Mouse (Mus musculus) neutrophil, adult 5-6 weeks (primary cell): Measurements from ENCODE around the gene Pdpr. TPM values are rescaled to one million over a fixed set of nuclear protein-coding genes. Genes with fewer than 3 reads are reported as not detected.

Experiments used
- total RNA-seq: library from RNA; stranded (forward); fragments of 200-1000 nt; gene quantifications from 2 replicates; pipeline ENCODE4 v1.2.3, GENCODE M21; 2017

Gene Pdpr
- total RNA-seq, 1 experiment from 2014 or later: 23.5 TPM

Other genes with a start within 250 kb of the Pdpr start
- 53.1 and 57.5 TPM in 2 replicates for gene Cog4, start 248.0 kb upstream of the Pdpr start, total RNA-seq
- 109 and 110 TPM in 2 replicates for gene Sf3b3, start 247.8 kb upstream of the Pdpr start, total RNA-seq
- gene Fuk, start 192.1 kb upstream of the Pdpr start, total RNA-seq: 9.3 and 9.8 TPM in 2 replicates
- gene St3gal2, start 174.7 kb upstream of the Pdpr start, total RNA-seq: 3.1 and 6.3 TPM in 2 replicates
- 21.4 and 21.6 TPM in 2 replicates for gene Ddx19a, start 96.8 kb upstream of the Pdpr start, total RNA-seq
- 10.5 and 11.5 TPM in 2 replicates for gene Ddx19b, start 62.9 kb upstream of the Pdpr start, total RNA-seq
- gene Aars, start 61.5 kb upstream of the Pdpr start, total RNA-seq: 19.9 and 25.2 TPM in 2 replicates
- 9.5 and 9.8 TPM in 2 replicates for gene Exosc6, start 38.3 kb upstream of the Pdpr start, total RNA-seq
- not detected in 2 replicates for gene Clec18a, start 2.2 kb upstream of the Pdpr start, total RNA-seq
- gene Glg1, start 164.6 kb downstream of the Pdpr start, total RNA-seq: 51.2 and 67.6 TPM in 2 replicates
- 24.4 and 29.1 TPM in 2 replicates for gene Rfwd3, start 205.6 kb downstream of the Pdpr start, total RNA-seq
- gene Mlkl, start 243.5 kb downstream of the Pdpr start, total RNA-seq: 2.5 and 2.7 TPM in 2 replicates